Mouse (Mus musculus): Measurements from ENCODE around the gene Alx3.

GRCm38 (mm10) chr3:107628551-107628950, 33.7 kb downstream of the Alx3 start:
- TF ChIP-seq CTCF (IDR thresholded peaks at IDR 0.05; ENCODE audit: insufficient read depth, low read depth, low read length): no peak
- no peak for TF ChIP-seq POLR2A (IDR thresholded peaks at IDR 0.05; ENCODE audit: insufficient read depth, low read depth, low read length)

Measured in olfactory bulb, adult 2 months (tissue).